Mouse (Mus musculus) lung, postnatal 0 days (tissue): ENCODE measurements around the gene Iqce.

Source experiments
- CTCF ChIP-seq: IDR thresholded peaks from 2 replicates; pipeline ENCODE4 v1.5.1; 2016; ENCODE audit warnings: antibody characterized with exemption, mild to moderate bottlenecking
- EP300 ChIP-seq: IDR thresholded peaks from 2 replicates; pipeline ENCODE4 v1.6.1; 2016; ENCODE audit warnings: antibody characterized with exemption, mild to moderate bottlenecking, control low read depth

- TF ChIP-seq CTCF: no peak
- TF ChIP-seq EP300: no peak
These were observed 55.0 kb downstream of the Iqce start for GRCm38 (mm10) chr5:140647031-140647760.
